Mouse (Mus musculus) midbrain, embryonic 10.5 days (tissue): Measurements from ENCODE around the gene Thpo. TPM values are rescaled to one million over a fixed set of nuclear protein-coding genes. Genes with fewer than 3 reads are reported as not detected.

Experiments
- DNase-seq: peaks from one replicate; pipeline ENCODE4 v3.0.0-alpha.2; 2017; ENCODE audit warnings: low spot score
- H3K27ac ChIP-seq: fragments of 300-500 bp; sonication (generic); replicated peaks from 2 replicates; pipeline ENCODE4 v1.5.1; 2016; ENCODE audit warnings: mild to moderate bottlenecking
- H3K27me3 ChIP-seq: fragments of 300-500 bp; sonication (generic); 2 replicates; pipeline ENCODE4 v1.6.1; 2016; ENCODE audit warnings: low read depth, mild to moderate bottlenecking; ENCODE audit not compliant: poor library complexity, severe bottlenecking
- H3K36me3 ChIP-seq: fragments of 300-500 bp; sonication (generic); 2 replicates; pipeline ENCODE4 v1.6.1; 2016; ENCODE audit warnings: mild to moderate bottlenecking, moderate library complexity
- H3K4me1 ChIP-seq: fragments of 300-500 bp; sonication (generic); 2 replicates; pipeline ENCODE4 v1.6.1; 2016
- H3K4me3 ChIP-seq: fragments of 300-500 bp; sonication (generic); 2 replicates; pipeline ENCODE4 v1.5.1; 2016; ENCODE audit warnings: mild to moderate bottlenecking, moderate library complexity
- H3K9me3 ChIP-seq: fragments of 300-500 bp; sonication (generic); replicated peaks from 2 replicates; pipeline ENCODE4 v1.6.1; 2016; ENCODE audit warnings: mild to moderate bottlenecking
- WGBS: fragments of 180-500 bp; shearing (Covaris S2); methylation state at CpG from one replicate; pipeline ENCODE4 v1.1.7; 2016; 5-methylcytosine and 5-hydroxymethylcytosine counted together
- polyA plus RNA-seq: library from polyadenylated mRNA; unstranded; fragments of >200 nt; fragmentation: Nextera tagmentation; extraction: Ambion mirVana; gene quantifications from 2 replicates; pipeline ENCODE4 v1.2.1, GENCODE M21; 2016

The Thpo gene
- polyA plus RNA-seq, 1 experiment from 2014 or later, result 0.56 TPM

- Histone ChIP-seq H3K4me3 (no peak overlapping the region), H3K9me3 (no peaks in the 10 kb centered on the region), H3K27ac (no peak overlapping the region), H3K4me1 (peaks cover 17% of the 10 kb centered on the region), H3K36me3 (peaks cover 94% of the 10 kb centered on the region), H3K27me3 (no peaks in the 10 kb centered on the region)
- 77% methylated on average over 19 of the region's 19 CpGs for WGBS
- peak; percentile 77 for DNase-seq
Observed at GRCm38 (mm10) chr16:20708939-20709734, 25.2 kb downstream of the Thpo start.

- H3K36me3 ChIP-seq, result peaks cover 90% of the 10 kb centered on the region
Observed at GRCm38 (mm10) chr16:20708220-20708938, 25.9 kb downstream of the Thpo start.

GRCm38 (mm10) chr16:20706407-20707055, 27.8 kb downstream of the Thpo start:
- Histone ChIP-seq H3K27ac (no peak overlapping the region), H3K9me3 (no peaks in the 10 kb centered on the region), H3K27me3 (no peaks in the 10 kb centered on the region), H3K4me1 (peaks cover 28% of the 10 kb centered on the region), H3K4me3 (no peak overlapping the region), H3K36me3 (peaks cover 76% of the 10 kb centered on the region)
- no peak for DNase-seq
- 78% methylated on average over 2 of the region's 2 CpGs for WGBS

More at GRCm38 (mm10) chr16:20708220-20708938, 25.9 kb downstream of the Thpo start:
- Histone ChIP-seq H3K9me3 (no peaks in the 10 kb centered on the region), H3K27me3 (no peaks in the 10 kb centered on the region), H3K4me1 (peaks cover 10% of the 10 kb centered on the region; the same call in 1 of the 2 replicates), H3K4me3 (no peak overlapping the region), H3K27ac (no peak overlapping the region)
- no peak for DNase-seq
- 92% methylated on average over 21 of the region's 21 CpGs for WGBS

GRCm38 (mm10) chr16:20705786-20706185, 28.5 kb downstream of the Thpo start:
- H3K4me1 ChIP-seq, result peaks cover 33% of the 10 kb centered on the region
- H3K36me3 ChIP-seq, result peaks cover 69% of the 10 kb centered on the region
- H3K27me3 ChIP-seq, result no peaks in the 10 kb centered on the region
- no peaks in the 10 kb centered on the region for H3K9me3 ChIP-seq
- 87% methylated on average over 3 of the region's 3 CpGs for WGBS
- no peak overlapping the region for H3K4me3 ChIP-seq
- H3K27ac ChIP-seq, result no peak overlapping the region
- DNase-seq, result no peak

GRCm38 (mm10) chr16:20703699-20704400, 30.5 kb downstream of the Thpo start:
- WGBS, result 93% methylated on average over 6 of the region's 6 CpGs

GRCm38 (mm10) chr16:20703071-20703470, 31.2 kb downstream of the Thpo start:
- Histone ChIP-seq H3K27me3 (no peaks in the 10 kb centered on the region), H3K9me3 (no peaks in the 10 kb centered on the region), H3K4me3 (no peak overlapping the region), H3K36me3 (peaks cover 57% of the 10 kb centered on the region), H3K4me1 (peaks cover 40% of the 10 kb centered on the region), H3K27ac (0 out of 2 replicates have a peak overlapping the region, but pooled peaks have one; percentile 25)
- no peak for DNase-seq
- WGBS, result 89% methylated on average over 10 of the region's 10 CpGs

More at GRCm38 (mm10) chr16:20703699-20704400, 30.5 kb downstream of the Thpo start:
- H3K36me3 ChIP-seq, result peaks cover 64% of the 10 kb centered on the region
- no peaks in the 10 kb centered on the region for H3K9me3 ChIP-seq
- H3K27me3 ChIP-seq, result no peaks in the 10 kb centered on the region
- H3K4me1 ChIP-seq, result peaks cover 40% of the 10 kb centered on the region
- DNase-seq, result no peak
- no peak overlapping the region for H3K4me3 ChIP-seq
- H3K27ac ChIP-seq, result no peak overlapping the region

- no peaks in the 10 kb centered on the region for H3K9me3 ChIP-seq
- peaks cover 39% of the 10 kb centered on the region for H3K4me1 ChIP-seq
- peak; percentile 80 for DNase-seq
- H3K27me3 ChIP-seq, result no peaks in the 10 kb centered on the region
- H3K27ac ChIP-seq, result peak overlapping the region; percentile 84
- peak overlapping the region; percentile 28; the same call in 1 of the 2 replicates for H3K4me3 ChIP-seq
- peaks cover 51% of the 10 kb centered on the region for H3K36me3 ChIP-seq
- WGBS, result 4% methylated on average over 8 of the region's 8 CpGs
Observed at GRCm38 (mm10) chr16:20702522-20702893, 31.8 kb downstream of the Thpo start.

- H3K4me3 ChIP-seq, result peak overlapping the region; percentile 28
- peak overlapping the region; percentile 84 for H3K27ac ChIP-seq
- H3K9me3 ChIP-seq, result no peaks in the 10 kb centered on the region
- WGBS, result 19% methylated on average over 12 of the region's 12 CpGs
- peaks cover 45% of the 10 kb centered on the region for H3K36me3 ChIP-seq
- H3K27me3 ChIP-seq, result no peaks in the 10 kb centered on the region
- peak; percentile 42 for DNase-seq
- H3K4me1 ChIP-seq, result peaks cover 34% of the 10 kb centered on the region
Observed at GRCm38 (mm10) chr16:20701729-20702521, 32.4 kb downstream of the Thpo start.

- peaks cover 2% of the 10 kb centered on the region; the same call in 1 of the 2 replicates for H3K27me3 ChIP-seq
- peaks cover 39% of the 10 kb centered on the region for H3K36me3 ChIP-seq
- 45% methylated on average over 7 of the region's 7 CpGs for WGBS
- H3K4me3 ChIP-seq, result 0 out of 2 replicates have a peak overlapping the region, but pooled peaks have one; percentile 28
- H3K27ac ChIP-seq, result peak overlapping the region; percentile 84
- no peaks in the 10 kb centered on the region for H3K9me3 ChIP-seq
- DNase-seq, result no peak
- peaks cover 36% of the 10 kb centered on the region for H3K4me1 ChIP-seq
Observed at GRCm38 (mm10) chr16:20701316-20701715, 33.0 kb downstream of the Thpo start.

- Histone ChIP-seq H3K27me3 (peaks cover 11% of the 10 kb centered on the region), H3K36me3 (peaks cover 26% of the 10 kb centered on the region), H3K9me3 (no peaks in the 10 kb centered on the region), H3K4me3 (no peak overlapping the region), H3K27ac (peak overlapping the region; percentile 42; the same call in 1 of the 2 replicates), H3K4me1 (peaks cover 49% of the 10 kb centered on the region)
- WGBS, result 32% methylated on average over 5 of the region's 5 CpGs
- no peak for DNase-seq
Observed at GRCm38 (mm10) chr16:20700036-20700435, 34.3 kb downstream of the Thpo start.

GRCm38 (mm10) chr16:20699266-20699665, 35.0 kb downstream of the Thpo start:
- Histone ChIP-seq H3K27ac (no peak overlapping the region), H3K4me1 (peaks cover 55% of the 10 kb centered on the region), H3K9me3 (no peaks in the 10 kb centered on the region), H3K27me3 (peaks cover 19% of the 10 kb centered on the region), H3K36me3 (peaks cover 19% of the 10 kb centered on the region), H3K4me3 (no peak overlapping the region)
- no peak for DNase-seq
- WGBS, result 78% methylated on average over 5 of the region's 5 CpGs
